Mouse (Mus musculus): Measurements from ENCODE around the gene Magt1. TPM values are rescaled to one million over a fixed set of nuclear protein-coding genes. Genes with fewer than 3 reads are reported as not detected.
A peak's percentile ranks its signal among the peaks of the same experiment; 100 is the strongest.
"Not testable (repeated sequence)": the region's sequence is repeated elsewhere in the genome, so short reads cannot be mapped to it uniquely, and the experiment has no call there.

The Magt1 gene
- polyA plus RNA-seq, 1 experiment, result 18.6 TPM

- no peak for DNase-seq (ENCODE audit: low spot score)
Measured at GRCm38 (mm10) chrX:105946357-105946756, 65.3 kb downstream of the Magt1 start.

GRCm38 (mm10) chrX:105939245-105939644, 72.5 kb downstream of the Magt1 start:
- DNase-seq (ENCODE audit: low spot score), result no peak

- no peak for DNase-seq (ENCODE audit: low spot score)
Measured at GRCm38 (mm10) chrX:105937736-105938135, 74.0 kb downstream of the Magt1 start.

GRCm38 (mm10) chrX:105934341-105934740, 77.4 kb downstream of the Magt1 start:
- no peak for DNase-seq (ENCODE audit: low spot score)

- no peak for DNase-seq (ENCODE audit: low spot score)
Measured at GRCm38 (mm10) chrX:105929478-105930038, 82.1 kb downstream of the Magt1 start.

GRCm38 (mm10) chrX:105928861-105929477, 82.7 kb downstream of the Magt1 start, which contains the start of gene Atrx:
Atrx (minus strand) TSS chrX:105929403.
- DNase-seq (ENCODE audit: low spot score), result peak; percentile 35

GRCm38 (mm10) chrX:105927941-105928860, 83.5 kb downstream of the Magt1 start:
- peak; percentile 23 for DNase-seq (ENCODE audit: low spot score)

- no peak for DNase-seq (ENCODE audit: low spot score)
Measured at GRCm38 (mm10) chrX:105926121-105926735, 85.5 kb downstream of the Magt1 start.

GRCm38 (mm10) chrX:105924326-105925070, 87.2 kb downstream of the Magt1 start:
- DNase-seq (ENCODE audit: low spot score), result no peak

GRCm38 (mm10) chrX:105923896-105924295, 87.8 kb downstream of the Magt1 start:
- no peak for DNase-seq (ENCODE audit: low spot score)

- DNase-seq (ENCODE audit: low spot score), result not testable (repeated sequence)
Measured at GRCm38 (mm10) chrX:105922986-105923385, 88.7 kb downstream of the Magt1 start.

- DNase-seq (ENCODE audit: low spot score), result no peak
Measured at GRCm38 (mm10) chrX:105921421-105921820, 90.3 kb downstream of the Magt1 start.

Other genes with a start within 250 kb of the Magt1 start
- gene Fgf16, start 247.6 kb downstream of the Magt1 start, polyA plus RNA-seq (2012; rRNA removed), result 0.50 and 0.52 TPM in 2 replicates
- gene Atrx, start 82.5 kb downstream of the Magt1 start, polyA plus RNA-seq (2012; rRNA removed), result 34.8 and 42.2 TPM in 2 replicates
- 213 and 279 TPM in 2 replicates for gene Cox7b, start 3.8 kb upstream of the Magt1 start, polyA plus RNA-seq (2012; rRNA removed)
- 4.6 and 5.7 TPM in 2 replicates for gene Atp7a, start 15.4 kb upstream of the Magt1 start, polyA plus RNA-seq (2012; rRNA removed)
- gene Tlr13, start 131.3 kb upstream of the Magt1 start, polyA plus RNA-seq (2012; rRNA removed), result 1.3 TPM in 2 replicates
- 158 and 166 TPM in 2 replicates for gene Pgk1, start 175.2 kb upstream of the Magt1 start, polyA plus RNA-seq (2012; rRNA removed)
- 18.8 and 20.2 TPM in 2 replicates for gene Taf9b, start 209.3 kb upstream of the Magt1 start, polyA plus RNA-seq (2012; rRNA removed)
- gene Fnd3c2, start 243.5 kb upstream of the Magt1 start, polyA plus RNA-seq (2012; rRNA removed), result not detected in 2 replicates